Mouse (Mus musculus) liver, embryonic 16.5 days (tissue): ENCODE measurements at regions not wholly inside any gene's neighbourhood (a gene's known extent, or its start where the extent isn't known, plus 50 kb on each side); places are given as distances from the start of the nearest gene placed in this dataset.

ENCODE experiments used
- ATAC-seq: fragments of 200-750 bp; cut with Nextera tagmentation; 2 replicates; pipeline ENCODE4 v1.8.0; 2017; ENCODE audit warnings: low read depth, mild to moderate bottlenecking, moderate number of reproducible peaks, moderate library complexity
- H3K27ac ChIP-seq: fragments of 300-500 bp; sonication (generic); 2 replicates; pipeline ENCODE4 v1.5.1; 2014; ENCODE audit warnings: mild to moderate bottlenecking, low read length
- H3K27me3 ChIP-seq: fragments of 300-500 bp; sonication (generic); 2 replicates; pipeline ENCODE4 v1.6.1; 2014; ENCODE audit warnings: low read depth, low read length, mixed read lengths; ENCODE audit not compliant: control insufficient read depth, insufficient read depth
- H3K36me3 ChIP-seq: fragments of 300-500 bp; sonication (generic); 2 replicates; pipeline ENCODE4 v1.6.1; 2014; ENCODE audit warnings: mild to moderate bottlenecking; ENCODE audit not compliant: control insufficient read depth, insufficient read depth
- H3K4me1 ChIP-seq: fragments of 300-500 bp; sonication (generic); 2 replicates; pipeline ENCODE4 v1.6.1; 2014; ENCODE audit warnings: low read depth, low read length, mixed read lengths; ENCODE audit not compliant: control insufficient read depth
- H3K4me2 ChIP-seq: fragments of 300-500 bp; sonication (generic); 2 replicates; pipeline ENCODE4 v1.6.1; 2014; ENCODE audit warnings: low read depth, low read length, mixed read lengths
- H3K4me3 ChIP-seq: fragments of 300-500 bp; sonication (generic); 2 replicates; pipeline ENCODE4 v1.5.1; 2014; ENCODE audit warnings: low read depth, mild to moderate bottlenecking, low read length
- H3K9ac ChIP-seq: fragments of 300-500 bp; sonication (generic); 2 replicates; pipeline ENCODE4 v1.6.1; 2014; ENCODE audit warnings: low read depth, low read length
- H3K9me3 ChIP-seq: fragments of 300-500 bp; sonication (generic); replicated peaks from 2 replicates; pipeline ENCODE4 v1.6.1; 2016; ENCODE audit warnings: low read length; ENCODE audit not compliant: control insufficient read depth
- WGBS: fragments of 180-500 bp; shearing (Covaris S2); extraction: QIAGEN DNeasy Blood & Tissue Kit; methylation state at CpG from one replicate; pipeline ENCODE4 v1.1.7; 2014; ENCODE audit not compliant: insufficient replicate concordance; 5-methylcytosine and 5-hydroxymethylcytosine counted together

DNA sequence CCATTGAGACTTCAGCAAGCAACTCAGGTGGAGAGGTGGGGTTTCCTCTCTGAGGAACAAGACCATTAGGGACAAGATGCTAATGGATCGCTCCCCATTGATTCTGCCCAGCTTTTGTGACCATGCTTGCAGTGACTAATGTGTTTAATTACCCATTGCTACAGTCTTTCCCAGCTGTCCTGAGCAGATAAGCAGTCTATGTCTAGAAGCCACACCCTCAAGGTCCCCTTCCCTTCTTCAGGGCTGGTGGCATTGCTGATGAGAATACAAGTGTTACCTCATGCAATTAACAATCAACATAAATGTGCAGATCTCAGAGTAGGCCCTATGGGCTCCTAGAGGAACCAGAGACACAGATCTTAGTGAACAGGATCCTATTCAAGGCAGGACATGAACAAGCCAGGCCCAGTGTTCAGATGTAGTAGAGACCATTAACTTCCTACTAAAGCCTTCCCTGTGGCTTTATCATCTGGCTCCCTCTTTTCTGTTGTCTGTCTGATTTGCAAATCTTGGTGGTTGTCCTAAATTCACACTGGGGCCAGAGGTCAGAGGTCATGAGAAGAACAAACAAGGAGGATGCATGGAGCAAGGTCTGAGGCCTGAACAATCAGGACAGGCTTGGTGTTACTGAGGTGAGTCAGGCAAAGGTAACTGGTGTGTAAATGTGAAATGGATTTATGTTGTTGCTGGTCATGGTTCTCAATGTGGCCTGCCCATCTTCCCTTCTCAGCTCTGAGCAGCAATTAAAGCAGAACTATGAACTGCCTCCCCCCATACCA is 56.8 kb downstream of the Odc1 start:
- H3K27me3 ChIP-seq: no peaks in the 10 kb centered on the region
- peak; percentile 89 for ATAC-seq
- WGBS: 33% methylated on average over 1 of the region's 1 CpGs
- H3K9me3 ChIP-seq: no peaks in the 10 kb centered on the region
- no peak overlapping the region; the same call in 1 of the 2 replicates for H3K27ac ChIP-seq
- no peak overlapping the region for H3K4me3 ChIP-seq
- no peaks in the 10 kb centered on the region for H3K36me3 ChIP-seq
- peak overlapping the region; percentile 23; the same call in 1 of the 2 replicates for H3K4me2 ChIP-seq
- no peak overlapping the region for H3K9ac ChIP-seq
- peaks cover 12% of the 10 kb centered on the region for H3K4me1 ChIP-seq

DNA sequence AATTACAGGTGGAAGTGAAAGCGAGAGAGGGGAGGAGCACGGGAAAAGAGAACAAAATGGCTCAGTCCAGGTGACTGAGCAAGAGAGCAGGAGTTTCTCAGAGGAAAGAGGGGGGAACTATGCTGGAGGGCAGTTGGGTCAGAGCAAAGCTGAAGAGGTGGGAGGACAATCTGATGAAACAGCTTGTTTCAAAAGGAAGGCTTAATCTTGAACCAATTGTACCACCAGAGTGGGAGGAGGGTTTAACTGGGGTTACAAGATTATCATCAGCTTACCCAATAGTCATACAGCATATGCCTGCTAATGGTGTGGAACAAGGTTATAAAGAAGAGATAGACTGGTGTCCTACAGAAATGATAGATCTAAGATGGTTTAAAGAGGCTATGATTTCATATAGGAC is 59.0 kb downstream of the Odc1 start:
- Histone ChIP-seq H3K27me3 (no peaks in the 10 kb centered on the region), H3K36me3 (no peaks in the 10 kb centered on the region), H3K27ac (no peak overlapping the region), H3K9ac (no peak overlapping the region), H3K4me1 (peaks cover 12% of the 10 kb centered on the region), H3K9me3 (no peaks in the 10 kb centered on the region), H3K4me3 (no peak overlapping the region), H3K4me2 (no peak overlapping the region)
- no peak for ATAC-seq
- 67% methylated on average over 2 of the region's 2 CpGs for WGBS

DNA sequence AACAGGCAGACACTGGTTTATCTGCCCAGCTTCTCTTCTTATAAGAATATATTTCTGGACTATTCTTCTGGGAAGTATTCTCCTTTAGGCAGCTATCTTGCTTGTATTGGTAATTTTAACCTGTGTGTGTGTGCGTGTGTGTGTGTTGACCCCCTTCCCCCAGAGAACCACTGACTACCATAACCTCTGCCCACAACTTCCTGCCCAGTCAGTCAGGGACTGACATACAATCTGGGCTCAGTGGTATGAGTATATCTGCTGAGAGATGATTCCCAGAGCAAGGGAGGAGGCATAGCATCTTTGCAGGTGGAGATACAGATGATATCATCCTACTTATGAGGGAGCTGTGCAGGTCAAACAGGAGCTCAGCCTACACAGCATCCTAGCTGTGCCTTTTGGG is 65.8 kb downstream of the Odc1 start:
- Histone ChIP-seq H3K27me3 (no peaks in the 10 kb centered on the region), H3K27ac (no peak overlapping the region), H3K9me3 (no peaks in the 10 kb centered on the region), H3K4me3 (no peak overlapping the region), H3K4me2 (no peak overlapping the region), H3K9ac (no peak overlapping the region), H3K36me3 (no peaks in the 10 kb centered on the region), H3K4me1 (no peaks in the 10 kb centered on the region)
- ATAC-seq: no peak
- 13% methylated on average over 1 of the region's 1 CpGs for WGBS

DNA sequence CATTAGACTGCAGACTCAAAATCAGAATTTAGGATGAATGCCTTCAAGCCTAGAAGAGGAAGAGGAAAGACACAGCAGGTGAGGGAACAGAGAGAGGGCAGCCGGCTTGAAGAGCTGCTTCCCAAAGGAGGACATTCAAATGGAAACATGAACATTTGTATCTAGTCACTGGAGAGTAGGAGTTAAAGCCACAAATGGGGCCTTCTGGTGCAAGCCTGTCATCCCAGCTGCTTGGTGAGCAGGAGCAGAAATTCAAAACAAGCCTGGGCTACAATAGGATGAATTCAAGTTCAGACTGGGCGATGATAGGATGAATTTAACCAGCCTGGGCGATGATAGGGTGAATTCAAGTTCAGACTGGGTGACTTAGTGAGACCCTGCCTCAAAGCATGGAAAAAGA is 67.4 kb downstream of the Odc1 start:
- WGBS: 61% methylated on average over 3 of the region's 3 CpGs
- no peak overlapping the region for H3K9ac ChIP-seq
- no peaks in the 10 kb centered on the region for H3K4me1 ChIP-seq
- no peaks in the 10 kb centered on the region for H3K36me3 ChIP-seq
- H3K4me3 ChIP-seq: no peak overlapping the region
- ATAC-seq: no peak
- no peak overlapping the region for H3K4me2 ChIP-seq
- H3K27me3 ChIP-seq: no peaks in the 10 kb centered on the region
- no peak overlapping the region for H3K27ac ChIP-seq
- no peaks in the 10 kb centered on the region for H3K9me3 ChIP-seq

DNA sequence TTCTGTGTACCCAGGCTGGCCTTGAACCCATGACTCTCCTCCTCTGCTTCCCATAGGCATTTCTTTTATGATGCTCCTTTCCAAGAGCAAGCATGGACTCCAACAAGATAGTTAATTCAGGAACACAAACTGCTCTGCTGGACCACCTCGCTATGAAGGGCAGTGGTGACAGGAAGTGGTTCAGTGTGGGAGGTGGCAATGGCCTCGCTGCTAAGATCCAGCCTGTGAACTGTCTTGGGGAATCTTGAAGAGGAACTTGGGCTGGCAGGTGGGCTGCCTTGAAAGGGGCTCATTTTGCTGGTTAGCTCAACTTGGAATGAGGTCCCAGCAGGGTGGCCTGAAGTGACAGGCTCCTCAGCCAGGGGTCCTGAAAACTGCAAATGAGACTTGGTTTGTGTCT is 72.4 kb upstream of the Hpcal1 start:
- H3K36me3 ChIP-seq: no peaks in the 10 kb centered on the region
- no peak for ATAC-seq
- H3K27me3 ChIP-seq: no peaks in the 10 kb centered on the region
- no peak overlapping the region for H3K27ac ChIP-seq
- WGBS: 5% methylated on average over 2 of the region's 2 CpGs
- H3K4me2 ChIP-seq: no peak overlapping the region
- no peak overlapping the region for H3K4me3 ChIP-seq
- H3K9me3 ChIP-seq: no peaks in the 10 kb centered on the region
- H3K9ac ChIP-seq: no peak overlapping the region
- H3K4me1 ChIP-seq: no peaks in the 10 kb centered on the region

DNA sequence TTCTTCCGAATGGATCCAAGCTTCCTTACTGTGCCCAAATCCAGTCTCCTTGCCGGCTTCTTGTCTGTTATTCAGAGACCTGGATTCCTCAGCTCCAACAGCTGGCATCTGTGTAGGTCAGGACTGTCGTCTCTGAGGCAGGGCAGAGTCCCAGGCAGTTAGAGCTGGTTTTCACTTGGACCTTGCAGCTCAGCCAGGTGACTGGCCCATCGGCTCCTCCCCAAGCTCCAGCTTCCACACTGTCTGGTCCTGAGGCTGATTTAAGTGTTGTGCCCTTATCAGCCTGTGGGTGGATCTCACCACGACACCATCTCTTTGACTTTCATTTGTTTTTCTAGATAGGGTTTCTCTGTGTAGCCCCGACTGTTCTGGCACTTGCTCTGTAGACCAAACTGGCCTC is 70.4 kb upstream of the Hpcal1 start:
- no peak overlapping the region for H3K9ac ChIP-seq
- ATAC-seq: no peak
- 38% methylated on average over 6 of the region's 6 CpGs for WGBS
- H3K36me3 ChIP-seq: no peaks in the 10 kb centered on the region
- H3K4me2 ChIP-seq: no peak overlapping the region
- H3K9me3 ChIP-seq: no peaks in the 10 kb centered on the region
- H3K4me1 ChIP-seq: no peaks in the 10 kb centered on the region
- H3K4me3 ChIP-seq: no peak overlapping the region
- H3K27ac ChIP-seq: no peak overlapping the region
- no peaks in the 10 kb centered on the region for H3K27me3 ChIP-seq

DNA sequence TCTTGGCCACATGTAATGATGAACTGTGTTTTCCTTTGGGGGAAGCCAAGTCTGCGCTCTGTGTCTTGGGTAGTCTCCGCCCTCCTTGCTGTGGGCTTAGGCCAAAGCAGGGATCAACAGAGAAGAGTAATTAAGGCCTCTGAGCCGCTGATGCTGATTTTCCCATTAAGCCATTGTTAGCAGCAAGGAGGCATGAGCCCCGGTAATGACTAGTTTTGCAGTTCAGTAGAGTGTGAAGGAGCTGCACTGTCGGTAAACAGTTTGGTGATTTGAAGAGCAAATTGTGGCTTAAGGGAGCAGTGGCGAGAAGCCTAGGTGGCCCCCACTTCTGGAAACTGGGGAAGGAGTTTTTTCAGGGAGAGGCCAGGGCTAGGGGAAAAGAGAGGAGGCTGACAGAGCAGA is 69.2 kb upstream of the Hpcal1 start:
- Histone ChIP-seq H3K27me3 (no peaks in the 10 kb centered on the region), H3K4me3 (no peak overlapping the region), H3K4me2 (no peak overlapping the region), H3K27ac (no peak overlapping the region), H3K9ac (no peak overlapping the region), H3K9me3 (no peaks in the 10 kb centered on the region), H3K4me1 (no peaks in the 10 kb centered on the region), H3K36me3 (no peaks in the 10 kb centered on the region)
- 57% methylated on average over 6 of the region's 6 CpGs for WGBS
- no peak for ATAC-seq

DNA sequence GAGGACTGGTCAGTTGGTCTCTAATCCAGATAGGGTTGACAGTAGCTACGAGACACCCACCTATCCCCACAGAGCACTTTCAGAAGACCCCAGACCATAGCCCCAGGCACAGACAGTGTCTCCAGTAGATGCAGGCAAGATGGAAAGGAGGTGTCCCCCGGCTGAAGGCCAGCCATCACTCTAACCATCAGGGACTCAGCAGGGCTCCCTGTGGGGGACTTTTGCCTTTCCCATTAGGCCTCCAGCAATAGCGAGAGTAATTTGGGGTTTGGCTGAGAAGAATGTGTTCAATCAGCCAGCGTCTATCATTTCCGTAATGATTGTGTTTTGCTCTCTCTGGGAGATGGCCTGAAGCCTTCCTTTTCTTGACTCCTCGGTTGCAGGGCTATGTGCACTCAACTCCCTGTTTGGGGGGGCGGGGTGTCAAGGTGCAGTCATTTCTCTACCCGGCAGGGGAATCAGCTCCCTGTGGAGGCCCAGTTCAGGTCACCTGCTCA is 68.1 kb upstream of the Hpcal1 start:
- ATAC-seq: no peak
- no peak overlapping the region for H3K4me2 ChIP-seq
- no peaks in the 10 kb centered on the region for H3K27me3 ChIP-seq
- no peak overlapping the region for H3K27ac ChIP-seq
- H3K4me3 ChIP-seq: no peak overlapping the region
- no peaks in the 10 kb centered on the region for H3K9me3 ChIP-seq
- 53% methylated on average over 8 of the region's 8 CpGs for WGBS
- H3K9ac ChIP-seq: no peak overlapping the region
- no peaks in the 10 kb centered on the region for H3K36me3 ChIP-seq
- no peaks in the 10 kb centered on the region for H3K4me1 ChIP-seq

DNA sequence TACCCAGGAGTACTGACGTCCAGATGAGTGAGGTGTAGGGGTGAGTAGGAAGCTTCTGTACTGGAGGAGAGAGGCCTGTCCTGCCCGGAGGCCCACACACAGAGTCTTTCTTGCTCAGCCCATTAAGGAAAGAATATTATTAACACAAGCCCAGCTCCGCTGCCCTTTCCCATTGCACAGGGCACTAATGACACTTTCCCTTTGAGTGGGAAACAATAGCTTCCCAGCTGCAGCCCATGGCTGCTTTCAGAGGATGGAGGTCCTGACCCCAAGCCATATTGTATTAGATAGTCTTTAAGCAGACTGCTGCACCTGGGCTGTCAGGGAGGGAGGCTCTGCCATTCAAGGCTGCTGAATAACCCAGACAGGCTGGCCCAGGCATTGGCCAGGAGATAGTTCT is 64.6 kb upstream of the Hpcal1 start:
- no peaks in the 10 kb centered on the region for H3K4me1 ChIP-seq
- no peak overlapping the region for H3K4me2 ChIP-seq
- ATAC-seq: no peak
- no peaks in the 10 kb centered on the region for H3K27me3 ChIP-seq
- WGBS: 64% methylated on average over 3 of the region's 3 CpGs
- H3K9ac ChIP-seq: no peak overlapping the region
- H3K36me3 ChIP-seq: no peaks in the 10 kb centered on the region
- H3K9me3 ChIP-seq: no peaks in the 10 kb centered on the region
- no peak overlapping the region for H3K27ac ChIP-seq
- no peak overlapping the region for H3K4me3 ChIP-seq
